Mouse (Mus musculus) liver, adult (tissue): ENCODE data around the gene Bckdk.

Experiments
- GATA4 ChIP-seq: IDR thresholded peaks from 2 replicates; pipeline ENCODE4 v1.6.1; 2014; ENCODE audit warnings: mild to moderate bottlenecking, low read length; ENCODE audit not compliant: insufficient replicate concordance

Bckdk gene

GRCm38 (mm10) chr7:127936216-127936884 is 32.5 kb downstream of the Bckdk start:
- no peak for TF ChIP-seq GATA4

GRCm38 (mm10) chr7:127944614-127945013 is 40.7 kb downstream of the Bckdk start:
- no peak for TF ChIP-seq GATA4

- TF ChIP-seq GATA4: no peak
Observed at GRCm38 (mm10) chr7:127946470-127947023, 42.7 kb downstream of the Bckdk start, which contains the start of gene Prss36. Prss36 (minus strand) TSS chr7:127946725.

GRCm38 (mm10) chr7:127952864-127953581 is 49.1 kb downstream of the Bckdk start:
- TF ChIP-seq GATA4: no peak

GRCm38 (mm10) chr7:127959364-127959763 is 55.5 kb downstream of the Bckdk start:
- TF ChIP-seq GATA4: no peak
